ENCODE assay signal across 7 mouse cellular contexts in the genomic region with DNA sequence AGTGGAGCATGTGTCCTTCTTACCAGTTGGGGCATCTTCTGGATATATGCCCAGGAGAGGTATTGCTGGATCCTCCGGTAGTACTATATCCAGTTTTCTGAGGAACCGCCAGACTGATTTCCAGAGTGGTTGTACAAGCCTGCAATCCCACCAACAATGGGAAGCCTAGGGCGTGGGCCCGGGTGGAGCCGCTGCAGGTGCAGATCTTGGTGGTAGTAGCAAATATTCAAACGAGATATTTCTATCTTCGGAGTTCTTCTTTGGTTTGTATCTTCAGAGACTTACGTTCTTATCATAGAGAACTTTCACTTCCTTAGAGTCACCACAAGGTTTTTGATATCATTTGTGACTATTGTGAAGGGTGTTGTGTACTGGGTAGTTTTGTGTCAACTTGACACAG.
DNase-seq lines count a peak whose midpoint lies in the region; ATAC-seq and TF ChIP-seq lines count a peak whose summit lies in the region.
"Not testable (repeated sequence)": the region's sequence is repeated elsewhere in the genome, so short reads cannot be mapped to it uniquely, and the experiment has no call there.

No protein-coding gene starts in this region.

- intact Hi-C loops in heart, postnatal 10 days (cut with DNase I), result not testable (repeated sequence)

- 81% methylated on average over 5 of the region's 8 CpGs for WGBS in liver, embryonic 14.5 days (ENCODE audit: insufficient replicate concordance)

- not testable (repeated sequence) for H3K4me3 ChIP-seq in layer of hippocampus, adult 2 months; liver, embryonic 14.5 days (ENCODE audit: insufficient read depth in 1 of 2, low read depth in 2 of 2, low read length in 2 of 2)

- TF ChIP-seq CTCF in layer of hippocampus, adult 2 months (conservative IDR thresholded peaks at IDR 0.05); liver, embryonic 14.5 days (IDR thresholded peaks at IDR 0.05; ENCODE audit: low read depth): not testable (repeated sequence)

- not testable (repeated sequence) for H3K9ac ChIP-seq in liver, embryonic 14.5 days (replicated peaks)

- H3K36me3 ChIP-seq in liver, embryonic 14.5 days (replicated peaks; ENCODE audit: control insufficient read depth, insufficient read depth, low read depth), result not testable (repeated sequence)

- not testable (repeated sequence) for H3K4me2 ChIP-seq in liver, embryonic 14.5 days (ENCODE audit: low read depth)

- H3K4me1 ChIP-seq in liver, embryonic 14.5 days (replicated peaks; ENCODE audit: control insufficient read depth in 2 of 2, insufficient read depth in 2 of 2, low read length in 1 of 2), result not testable (repeated sequence)

- DNase-seq in adrenal gland, postnatal 14 days, result peak; percentile 31
- peak; percentile 3 to 29 for DNase-seq in heart, postnatal 10 days
- DNase-seq in layer of hippocampus, adult 2 months (ENCODE audit: low spot score in 2 of 2), result peak; percentile 0 to 27
- DNase-seq in liver, embryonic 14.5 days (ENCODE audit: low read depth in 3 of 3, low spot score in 3 of 3), result not testable (repeated sequence)
- peak; percentile 0 to 2 for DNase-seq in natural killer cell, adult 2 months (ENCODE audit: low spot score in 2 of 2)
- DNase-seq in testis, postnatal 10 days (ENCODE audit: low spot score), result peak; percentile 82

- ATAC-seq in erythroid progenitor cell, adult 5-6 weeks (replicated peaks; ENCODE audit: low FRiP score, poor library complexity, severe bottlenecking), result peak; percentile 90; the same call in 1 of the 2 replicates
- ATAC-seq in liver, embryonic 14.5 days (ENCODE audit: insufficient read depth), result peak; percentile 86

- H3K27ac ChIP-seq in layer of hippocampus, adult 2 months; liver, embryonic 14.5 days: not testable (repeated sequence)

- not testable (repeated sequence) for H3K27me3 ChIP-seq in liver, embryonic 14.5 days (ENCODE audit: control insufficient read depth, insufficient read depth, low read length)

- H3K9me3 ChIP-seq in liver, embryonic 14.5 days (ENCODE audit: control insufficient read depth, low read length), result not testable (repeated sequence)

- TF ChIP-seq EP300 in liver, embryonic 14.5 days (IDR thresholded peaks at IDR 0.05; ENCODE audit: low read depth), result not testable (repeated sequence)
